Mouse (Mus musculus) heart, adult 2 months (tissue): ENCODE results near the gene Smtn.

ENCODE experiments used
- CTCF ChIP-seq: fragments of 200-600 bp; IDR thresholded peaks from 2 replicates; pipeline ENCODE4 v1.8.1; 2022; ENCODE audit warnings: antibody characterized with exemption, mild to moderate bottlenecking, moderate library complexity
- EP300 ChIP-seq: fragments of 200-500 bp; IDR thresholded peaks from 2 replicates; pipeline ENCODE4 v1.6.1; 2011; ENCODE audit warnings: low read depth, low read length, control low read depth; ENCODE audit not compliant: insufficient read depth
- POLR2A ChIP-seq: fragments of 200-500 bp; IDR thresholded peaks from 2 replicates; pipeline ENCODE4 v1.6.1; 2011; ENCODE audit warnings: mild to moderate bottlenecking, low read depth, low read length, control low read depth; ENCODE audit not compliant: insufficient read depth

DNA sequence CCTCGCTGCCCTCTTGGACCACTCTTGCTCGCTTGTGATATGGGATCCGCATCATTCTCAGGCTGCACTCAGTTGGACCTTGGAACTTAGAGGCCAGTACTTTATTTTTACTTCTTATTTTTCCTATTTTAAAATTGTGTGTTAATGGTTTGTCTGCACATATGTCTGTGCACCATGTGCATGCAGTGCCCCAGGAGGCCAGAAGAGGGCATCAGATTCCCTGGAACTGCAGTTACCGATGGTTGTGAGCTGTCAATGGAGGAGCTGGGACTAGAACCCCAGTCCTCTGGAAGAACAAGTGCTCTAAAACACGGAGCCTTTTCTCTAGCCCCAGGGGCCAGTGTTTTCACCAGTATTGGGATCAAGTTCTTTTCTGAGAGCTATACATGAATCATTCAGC, 4.0 kb upstream of the Smtn start:
- TF ChIP-seq CTCF (peak; percentile 47), POLR2A (no peak), EP300 (no peak)
